Mouse (Mus musculus): ENCODE data around the gene Drd5. TPM values are rescaled to one million over a fixed set of nuclear protein-coding genes. Genes with fewer than 3 reads are reported as not detected.
A peak's percentile ranks its signal among the peaks of the same experiment; 100 is the strongest.

Drd5 gene
- total RNA-seq (2021): 10 to 100 TPM; 14.1 to 16.5 TPM

DNA sequence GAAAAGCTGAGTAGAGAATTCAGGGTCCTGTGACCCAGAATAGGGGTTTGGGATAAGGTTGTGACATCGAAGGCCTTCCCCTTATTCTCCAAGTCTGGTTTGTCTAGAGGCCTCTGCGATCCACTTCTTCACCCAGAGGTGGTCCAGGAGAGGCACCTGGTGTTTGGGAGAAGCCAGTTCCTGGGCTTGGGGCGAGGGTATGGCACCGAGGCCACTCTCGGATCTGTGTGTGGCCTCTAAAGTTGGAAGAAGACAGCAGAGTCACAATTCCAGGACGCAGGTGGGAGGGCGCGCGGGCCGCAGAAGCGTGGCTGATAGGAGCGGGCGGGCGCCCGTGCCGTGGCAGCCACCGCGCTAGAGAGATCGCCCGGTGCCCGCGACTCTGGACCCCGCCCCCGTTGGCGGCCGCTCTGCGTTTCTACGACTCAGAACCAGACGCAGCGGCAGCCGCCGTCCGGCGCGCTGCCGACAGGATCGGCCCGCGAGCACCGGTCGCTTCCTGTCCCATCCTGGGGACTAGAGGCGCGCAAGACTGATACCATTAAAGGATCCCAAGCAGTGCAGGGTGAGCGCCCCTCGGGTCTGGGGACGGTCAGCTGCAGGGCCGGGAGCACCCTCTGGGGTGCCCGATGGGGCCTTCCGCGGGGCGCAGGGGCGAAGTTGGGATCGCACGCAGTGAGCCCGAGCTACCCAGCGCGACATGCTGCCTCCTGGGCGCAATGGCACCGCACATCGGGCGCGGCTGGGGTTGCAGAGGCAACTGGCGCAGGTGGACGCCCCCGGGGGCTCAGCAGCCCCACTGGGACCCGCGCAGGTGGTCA, at the start of gene Drd5:
Drd5 (plus strand) TSS at position 402 of the 821 bp plus-strand sequence.
- DNase-seq: no peak

DNA sequence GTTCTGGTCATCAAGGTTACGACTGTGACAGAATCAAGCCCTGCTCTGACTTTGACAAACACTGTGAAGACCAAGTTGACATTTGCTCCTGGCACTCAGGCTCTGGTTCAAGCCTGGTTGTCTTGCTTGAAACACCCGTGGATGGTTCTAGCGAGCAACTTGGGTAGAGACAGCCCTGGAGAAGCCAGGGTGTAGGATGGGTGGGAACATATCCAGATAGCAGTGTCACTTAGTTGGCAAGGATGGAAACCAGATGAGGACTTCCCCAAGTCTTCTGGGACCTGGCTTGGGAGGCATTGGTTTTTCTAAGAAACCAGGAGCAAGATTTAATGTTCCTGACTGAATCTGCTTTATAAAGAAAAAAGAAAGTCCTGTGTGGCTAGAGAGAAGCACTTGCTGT, 48.2 kb upstream of the Drd5 start:
- DNase-seq: no peak

DNA sequence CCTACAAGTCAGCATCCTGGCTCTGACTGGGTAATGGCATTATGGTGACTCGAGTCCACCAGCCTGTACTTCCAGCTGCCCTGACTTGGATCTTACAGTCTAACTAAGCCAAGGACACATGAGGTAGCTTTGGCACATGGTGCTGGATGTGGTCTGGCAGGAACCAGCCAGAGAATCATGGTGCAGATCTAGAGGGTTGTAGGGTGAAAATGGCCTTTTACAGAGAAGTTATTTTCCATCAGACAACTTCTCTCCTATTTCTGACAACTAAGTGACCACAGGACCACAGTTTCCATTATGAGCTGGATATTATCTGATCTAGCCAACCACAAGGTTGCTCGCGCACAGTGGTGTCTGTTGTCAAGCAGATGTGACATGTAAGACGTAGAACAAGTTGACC, 45.3 kb upstream of the Drd5 start:
- DNase-seq: no peak

DNA sequence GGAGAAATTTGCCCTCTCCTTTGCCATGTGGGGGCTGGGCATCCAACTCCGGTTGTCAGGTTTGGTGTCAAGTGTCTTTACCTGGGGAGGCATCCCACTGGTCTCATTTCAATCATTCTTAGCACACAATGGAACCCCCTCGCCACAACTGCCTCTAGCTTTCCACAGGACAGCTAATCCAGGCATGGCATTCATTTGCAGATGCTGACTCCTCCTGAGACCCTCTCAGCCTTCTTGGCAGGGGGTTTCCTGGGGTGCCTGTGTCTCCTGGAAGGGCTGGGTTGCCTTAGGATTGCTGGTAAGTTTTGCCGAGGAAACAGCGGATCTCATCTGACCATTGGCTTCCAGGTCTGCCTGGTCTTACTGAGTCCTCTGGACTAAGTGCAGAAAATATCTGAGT, 43.4 kb upstream of the Drd5 start, which contains the start of gene Otop1:
Otop1 (plus strand) TSS at position 202 of the 400 bp plus-strand sequence.
- no peak for DNase-seq

DNA sequence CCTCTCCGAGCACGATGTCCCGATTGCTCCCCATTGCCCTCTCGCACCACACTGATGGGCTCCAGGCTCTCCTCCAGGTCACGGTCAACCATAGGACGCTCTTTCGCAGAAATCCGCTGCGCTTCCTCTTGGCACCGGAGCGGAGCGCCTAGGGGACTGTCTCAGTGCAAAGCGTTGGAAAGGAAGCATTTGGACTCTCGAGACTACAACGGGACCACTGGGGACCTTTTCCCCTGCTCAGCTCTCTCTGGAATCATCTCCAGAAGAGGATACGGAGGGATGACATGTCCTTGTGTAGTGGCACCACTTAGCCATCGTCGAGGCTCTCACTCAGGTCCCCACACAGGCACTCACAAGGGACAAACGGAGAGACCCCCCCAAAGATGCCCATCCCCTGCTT, 42.7 kb upstream of the Drd5 start:
- DNase-seq: no peak

DNA sequence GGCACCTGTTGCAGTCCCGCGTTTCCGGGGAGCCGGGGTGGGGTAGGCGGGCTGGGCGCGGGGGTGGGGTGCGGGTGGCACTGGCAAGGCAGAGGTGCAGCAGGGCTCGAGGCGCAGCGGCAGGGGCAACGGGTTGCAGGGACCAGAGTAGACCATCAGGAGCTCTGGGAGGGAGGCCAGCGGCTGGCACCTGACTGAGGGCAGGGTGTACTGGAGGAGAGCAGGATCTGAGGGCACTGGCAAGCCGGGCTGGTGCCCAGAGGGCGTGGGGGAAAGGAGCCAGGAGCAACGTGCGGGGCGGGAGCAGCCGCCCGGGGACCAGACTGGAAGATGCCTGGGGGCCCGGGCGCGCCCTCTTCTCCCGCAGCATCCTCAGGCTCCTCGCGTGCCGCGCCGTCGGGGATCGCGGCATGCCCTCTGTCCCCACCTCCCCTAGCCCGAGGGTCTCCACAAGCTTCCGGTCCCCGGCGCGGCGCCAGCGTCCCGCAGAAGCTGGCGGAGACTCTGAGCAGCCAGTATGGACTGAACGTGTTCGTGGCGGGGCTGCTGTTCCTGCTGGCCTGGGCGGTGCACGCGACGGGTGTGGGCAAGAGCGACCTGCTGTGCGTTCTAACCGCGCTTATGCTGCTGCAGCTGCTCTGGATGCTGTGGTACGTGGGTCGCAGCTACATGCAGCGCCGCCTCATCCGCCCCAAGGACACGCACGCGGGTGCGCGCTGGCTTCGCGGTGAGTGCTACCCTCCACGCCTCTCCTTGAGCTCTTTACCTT, 41.9 kb upstream of the Drd5 start:
- no peak for DNase-seq

DNA sequence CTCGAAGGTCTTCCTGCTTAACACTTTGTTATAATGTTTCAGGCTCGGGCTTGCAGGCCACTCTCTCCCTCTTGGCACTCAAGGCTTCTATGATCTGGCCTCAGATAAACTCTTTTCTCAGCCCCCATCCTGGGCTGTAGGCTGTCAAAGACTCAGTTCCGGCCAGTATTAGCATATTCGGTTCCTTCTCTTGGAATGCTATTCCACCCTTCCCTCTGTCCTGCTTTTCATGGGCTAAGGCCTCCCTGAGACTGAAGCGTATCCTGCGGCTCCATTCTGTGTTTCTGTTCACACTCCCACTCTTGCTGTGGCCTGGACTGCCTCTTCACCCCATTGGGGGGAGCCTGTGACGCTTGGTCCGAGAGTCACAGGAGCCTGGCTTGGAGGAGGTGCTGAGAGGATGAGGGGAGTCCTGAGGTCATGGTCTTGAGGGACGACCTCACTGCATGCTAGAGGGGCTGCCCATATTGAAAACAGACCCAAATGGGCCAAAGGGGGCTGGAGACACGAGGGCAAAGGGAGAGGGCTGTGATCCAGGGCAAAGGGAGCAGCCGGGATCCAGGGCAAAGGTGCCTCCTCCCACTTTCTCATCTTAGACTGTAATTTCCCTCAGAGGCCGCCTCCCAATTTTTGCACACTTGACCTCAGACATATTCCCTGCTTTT, 41.1 kb upstream of the Drd5 start:
- no peak for DNase-seq

DNA sequence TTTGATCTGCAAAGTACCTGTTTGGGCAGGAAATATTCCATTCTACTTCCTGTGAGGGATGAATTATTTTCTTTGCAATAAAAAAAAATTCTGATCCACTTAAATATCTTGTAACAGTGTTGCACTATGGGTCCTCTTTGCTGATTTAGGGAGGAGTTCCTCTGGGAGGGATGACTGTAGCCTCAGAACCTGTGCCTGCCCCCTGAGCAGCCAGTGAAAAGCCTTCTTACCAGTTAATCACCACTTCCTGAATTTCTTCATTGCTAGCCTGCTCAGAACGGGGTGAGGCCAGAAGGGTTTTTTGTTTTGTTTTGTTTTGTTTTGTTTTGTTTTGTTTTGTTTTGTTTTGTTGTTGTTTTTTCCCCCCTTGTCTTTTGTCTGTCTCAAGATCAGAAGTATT, 39.1 kb upstream of the Drd5 start:
- no peak for DNase-seq

DNA sequence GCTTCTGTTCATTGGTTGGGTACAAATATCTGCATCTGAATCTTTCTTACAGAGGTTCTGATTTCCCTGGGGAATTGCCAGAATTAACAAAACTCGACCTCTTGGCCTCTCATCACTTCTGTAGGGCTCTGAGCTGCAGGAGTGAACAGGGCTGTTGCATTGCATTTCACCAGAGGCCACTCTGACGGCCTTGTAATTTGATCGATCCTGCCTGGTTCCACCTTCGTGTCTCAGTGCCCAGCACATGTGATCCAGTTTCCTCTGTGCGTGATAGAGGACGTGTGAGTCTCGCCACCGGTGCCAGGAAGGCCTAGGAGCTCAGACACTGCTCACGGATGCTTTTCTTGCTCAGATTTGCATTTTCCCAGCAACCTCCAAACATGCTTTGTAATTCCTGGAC, 33.4 kb upstream of the Drd5 start:
- DNase-seq: no peak

DNA sequence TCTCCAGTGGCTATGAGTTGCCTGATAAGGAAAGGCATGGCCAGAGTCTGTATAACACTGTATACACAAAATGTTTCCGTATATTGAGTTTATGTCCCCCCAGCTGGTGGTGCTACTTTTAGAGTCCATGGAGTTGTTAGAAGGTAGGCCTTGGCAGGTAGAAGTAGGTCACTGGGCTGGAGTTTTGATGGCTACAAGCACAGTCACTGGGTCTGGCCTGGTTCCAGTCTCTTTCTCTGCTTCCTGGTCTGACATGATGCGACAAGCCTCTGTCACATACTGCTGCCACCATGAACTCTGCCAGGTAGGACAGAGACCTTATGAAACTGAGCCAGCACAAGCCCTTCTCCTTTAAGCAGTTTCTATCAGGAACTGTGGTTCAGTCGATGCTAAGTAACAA, 30.7 kb upstream of the Drd5 start:
- DNase-seq: no peak

DNA sequence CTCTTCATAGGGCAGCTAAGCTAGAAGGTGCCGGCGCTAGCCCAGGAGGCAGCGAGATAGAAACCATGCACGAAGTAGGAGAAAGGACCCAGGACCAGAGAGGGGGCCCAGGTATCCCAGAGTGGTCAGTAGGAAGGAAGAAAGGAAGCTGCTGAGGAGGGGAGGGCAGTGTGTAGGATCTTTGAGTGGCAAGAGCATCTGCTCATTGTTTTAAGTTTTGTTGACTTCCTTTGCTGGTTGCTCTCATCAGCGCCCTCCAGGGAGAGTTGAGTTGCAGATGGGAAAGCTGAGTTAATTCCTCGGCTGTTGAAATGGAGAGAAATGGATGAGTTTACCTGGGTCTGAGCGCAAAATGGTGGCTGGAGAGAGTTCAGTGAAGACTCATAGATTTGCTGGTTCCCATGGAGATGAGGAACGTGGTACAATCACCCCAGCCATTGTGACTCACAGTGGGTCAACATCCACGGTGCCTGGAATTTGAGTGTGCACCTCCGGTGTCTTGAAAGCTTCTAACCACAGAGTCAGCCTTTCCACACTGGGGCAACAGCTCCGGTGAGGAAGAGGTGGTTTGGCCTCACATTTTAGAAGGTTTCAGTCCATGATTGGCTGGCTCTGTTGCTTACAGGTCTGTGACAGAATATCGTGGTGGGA, 17.3 kb upstream of the Drd5 start:
- DNase-seq: no peak

DNA sequence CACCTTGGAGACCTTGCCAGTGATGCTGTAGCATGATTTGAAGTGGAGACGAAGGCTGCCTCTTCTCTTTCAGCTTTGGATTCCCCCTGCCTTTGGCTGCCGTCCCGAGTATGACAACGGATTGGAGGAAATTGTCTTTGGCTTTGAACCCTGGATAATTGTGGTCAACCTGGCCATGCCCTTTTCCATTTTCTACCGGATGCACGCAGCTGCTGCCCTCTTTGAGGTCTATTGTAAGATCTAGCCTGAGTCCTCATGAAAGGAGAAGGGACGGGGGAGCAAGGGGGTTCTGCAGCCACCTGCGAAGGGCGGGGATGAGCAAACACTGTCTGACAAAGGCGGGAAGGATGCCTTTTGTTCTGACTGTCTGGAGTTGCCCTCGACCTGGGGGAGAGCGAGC, 16.5 kb upstream of the Drd5 start:
- DNase-seq: no peak

DNA sequence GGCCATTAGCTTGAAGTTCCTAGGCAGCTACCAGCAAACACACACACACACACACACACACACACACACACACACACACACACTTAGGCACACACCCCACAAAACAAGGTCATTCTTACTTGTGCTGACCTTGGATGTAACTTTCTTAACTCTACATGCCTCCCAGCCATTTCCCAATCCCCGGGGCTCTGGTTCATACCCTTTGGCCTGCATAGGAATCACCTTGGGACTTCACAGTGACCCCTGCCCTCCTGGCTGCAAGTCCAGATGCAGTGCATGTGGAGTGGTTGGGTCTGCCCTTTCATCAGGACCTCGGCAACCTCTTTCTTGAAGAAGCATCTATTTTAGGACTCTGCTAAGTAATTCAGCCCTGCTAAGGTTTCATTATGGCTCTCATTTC, 13.9 kb upstream of the Drd5 start:
- no peak for DNase-seq

DNA sequence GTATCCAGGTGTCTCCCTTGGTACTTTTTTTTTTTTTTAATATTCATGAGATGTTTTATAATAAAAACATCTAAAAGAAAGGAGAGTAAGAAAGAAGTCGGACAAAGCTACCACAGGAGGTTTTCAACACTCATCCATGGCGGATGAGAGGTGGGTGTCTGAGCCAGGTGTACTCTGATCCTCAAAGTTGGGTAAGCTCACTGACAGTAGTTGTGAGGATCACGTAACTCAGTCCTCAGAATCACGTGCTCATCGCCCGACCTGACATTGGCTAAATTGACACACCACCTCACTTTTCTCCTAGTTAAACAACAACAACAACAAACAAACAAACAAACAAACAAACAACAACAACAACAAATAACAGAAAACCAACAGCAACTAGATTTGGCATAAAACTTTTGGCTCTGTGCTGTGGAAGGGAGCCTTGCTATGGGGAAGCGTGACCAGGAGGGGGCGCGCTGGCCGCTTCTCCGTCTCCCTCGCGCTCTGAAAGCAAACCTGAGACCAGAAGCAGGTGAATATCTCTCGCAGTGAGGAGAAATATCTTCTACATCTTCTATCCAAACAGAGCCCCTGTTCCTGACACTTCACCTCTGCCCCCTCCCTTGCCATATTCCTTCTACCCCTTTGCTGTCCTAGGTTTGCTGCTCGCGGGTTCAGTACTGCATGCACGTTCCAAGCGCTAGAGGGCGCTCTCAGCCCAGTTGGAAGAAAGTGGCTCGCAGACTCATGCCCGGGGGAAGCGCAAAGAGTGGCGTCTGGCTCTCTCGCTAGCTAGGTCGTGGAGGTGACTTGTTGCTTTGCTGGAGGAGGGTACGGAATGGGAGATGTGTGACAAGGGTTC, 11.7 kb upstream of the Drd5 start:
- peak; percentile 90 for DNase-seq

DNA sequence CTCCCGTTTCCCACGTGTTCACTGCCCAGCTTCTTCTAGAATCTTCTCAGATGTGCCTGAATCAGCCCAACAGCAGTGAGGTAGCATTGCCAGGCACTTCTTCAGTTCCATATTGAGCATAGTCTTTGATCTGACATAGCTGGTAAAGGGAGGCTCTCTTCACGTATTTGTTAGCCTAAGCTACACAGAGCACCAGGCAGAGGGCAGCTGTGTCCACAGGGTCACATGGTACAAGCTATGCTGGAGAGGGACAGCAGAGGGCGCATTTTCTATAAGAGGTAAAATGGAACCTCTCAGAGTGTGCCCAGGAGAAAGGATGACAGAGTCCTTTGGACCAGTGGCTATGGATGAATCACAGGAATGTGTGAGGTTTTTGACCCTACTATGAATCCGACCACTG, 10.3 kb upstream of the Drd5 start:
- DNase-seq: peak; percentile 28 to 45

DNA sequence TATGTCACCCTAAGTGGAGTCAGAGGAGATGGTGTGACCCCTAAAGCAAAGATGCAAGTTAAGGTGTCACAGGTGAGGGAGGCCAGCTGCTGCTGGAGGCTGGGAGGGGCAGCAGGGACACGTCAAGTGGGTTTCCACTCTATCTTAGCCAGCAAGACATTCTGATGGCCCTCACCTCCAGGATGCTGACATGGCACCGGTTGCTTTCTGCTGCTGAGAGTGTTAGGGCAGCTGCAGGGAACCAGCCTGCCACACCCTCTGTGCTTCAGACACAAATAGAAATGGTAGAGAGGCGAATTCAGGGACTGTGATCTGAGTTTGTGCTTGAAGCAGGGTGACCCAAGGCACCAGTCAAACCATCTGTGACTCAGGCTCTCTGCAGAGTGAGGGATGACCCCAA, 9.4 kb upstream of the Drd5 start:
- no peak for DNase-seq

DNA sequence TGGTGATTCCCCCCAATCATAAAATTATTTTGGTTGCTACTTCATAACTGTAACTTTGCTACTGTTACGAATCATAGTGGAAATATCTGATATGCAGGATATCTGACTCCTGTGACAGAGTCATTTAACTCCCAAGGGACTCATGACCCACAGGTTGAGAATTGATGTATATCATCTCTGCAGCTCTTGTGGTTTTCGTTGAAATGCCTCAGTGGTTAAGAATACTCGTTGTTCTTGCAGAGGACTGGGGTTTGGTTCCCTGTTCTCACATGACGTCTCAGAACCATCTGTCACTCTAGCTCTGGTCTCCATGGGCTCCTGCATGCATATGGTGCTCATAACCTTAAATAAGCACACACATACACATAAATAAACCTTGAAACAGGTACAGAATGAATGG, 14.2 kb downstream of the Drd5 start:
- no peak for DNase-seq

DNA sequence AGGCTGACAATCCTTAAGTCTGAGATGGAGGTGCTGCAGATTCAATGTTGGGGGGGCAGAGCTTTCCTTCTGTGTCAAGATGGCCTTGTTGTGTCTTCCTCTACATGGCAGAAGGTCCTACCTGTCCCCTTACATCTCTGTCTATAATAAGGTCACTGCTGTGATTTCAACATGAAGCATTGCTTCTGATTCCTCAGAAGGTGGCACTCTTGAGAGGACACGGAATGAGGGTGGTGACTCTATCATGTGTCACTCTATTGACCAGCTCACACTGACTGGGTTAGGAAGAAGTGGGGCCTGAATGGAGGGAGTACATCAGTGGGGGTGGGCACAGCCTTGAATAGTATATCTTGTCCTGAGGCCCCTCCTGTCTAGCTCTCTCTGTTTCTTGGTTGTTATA, 15.4 kb downstream of the Drd5 start:
- DNase-seq: no peak

DNA sequence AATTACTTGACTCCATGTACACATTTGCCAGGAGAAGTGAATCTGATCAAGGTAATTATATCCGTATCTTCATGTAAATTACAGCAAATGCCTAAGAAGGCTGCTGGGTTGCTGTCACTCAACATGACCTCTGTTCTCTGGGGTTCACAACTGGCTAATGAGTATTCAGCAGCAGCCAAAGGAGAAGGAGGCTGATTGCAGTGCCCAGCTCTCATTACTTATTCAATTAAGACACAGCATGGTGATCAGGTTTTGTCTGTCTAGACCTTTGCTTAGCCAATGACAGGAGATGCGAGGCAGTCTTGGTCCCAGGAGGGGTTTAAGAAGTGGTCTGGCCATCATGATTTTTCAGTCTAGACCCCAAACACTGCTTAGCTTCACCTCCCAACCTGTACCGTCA, 23.9 kb downstream of the Drd5 start:
- DNase-seq: no peak

DNA sequence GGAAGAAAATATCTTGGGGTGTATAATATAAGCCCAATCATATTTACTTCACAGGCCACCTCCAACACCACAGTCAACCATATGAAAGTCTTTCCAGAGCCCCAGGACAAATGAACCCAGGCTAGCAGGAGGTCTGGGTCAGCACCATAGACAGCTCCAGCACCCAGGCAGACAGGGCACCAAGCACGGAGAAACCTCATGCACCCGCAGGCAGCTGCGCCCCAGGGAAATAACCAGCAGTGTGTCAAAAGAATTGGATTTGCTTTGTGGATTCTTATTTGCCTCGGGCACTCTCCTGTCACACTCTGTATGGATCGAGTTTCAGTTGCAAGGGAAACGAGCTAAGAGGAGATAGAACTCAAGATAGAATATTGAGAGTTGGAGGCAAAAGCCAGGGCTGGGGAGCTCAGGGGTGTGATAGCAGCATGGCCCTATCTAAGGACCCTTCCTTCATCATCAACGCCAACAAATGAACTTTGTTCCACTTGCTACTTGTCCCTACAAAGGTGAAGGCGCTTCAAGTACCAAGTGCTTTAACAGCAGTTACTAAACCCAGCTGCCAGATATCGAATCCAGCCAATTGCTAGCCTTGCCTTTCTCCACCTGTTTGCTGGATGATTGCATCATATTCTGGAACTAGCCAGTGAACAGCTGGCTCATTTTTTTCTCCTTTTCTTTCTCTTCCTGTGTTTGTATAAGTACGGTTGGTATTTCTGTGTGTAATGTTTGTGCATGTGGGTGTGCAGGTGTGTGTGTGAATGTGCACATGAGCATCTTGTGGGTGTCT, 27.7 kb downstream of the Drd5 start:
- no peak for DNase-seq

DNA sequence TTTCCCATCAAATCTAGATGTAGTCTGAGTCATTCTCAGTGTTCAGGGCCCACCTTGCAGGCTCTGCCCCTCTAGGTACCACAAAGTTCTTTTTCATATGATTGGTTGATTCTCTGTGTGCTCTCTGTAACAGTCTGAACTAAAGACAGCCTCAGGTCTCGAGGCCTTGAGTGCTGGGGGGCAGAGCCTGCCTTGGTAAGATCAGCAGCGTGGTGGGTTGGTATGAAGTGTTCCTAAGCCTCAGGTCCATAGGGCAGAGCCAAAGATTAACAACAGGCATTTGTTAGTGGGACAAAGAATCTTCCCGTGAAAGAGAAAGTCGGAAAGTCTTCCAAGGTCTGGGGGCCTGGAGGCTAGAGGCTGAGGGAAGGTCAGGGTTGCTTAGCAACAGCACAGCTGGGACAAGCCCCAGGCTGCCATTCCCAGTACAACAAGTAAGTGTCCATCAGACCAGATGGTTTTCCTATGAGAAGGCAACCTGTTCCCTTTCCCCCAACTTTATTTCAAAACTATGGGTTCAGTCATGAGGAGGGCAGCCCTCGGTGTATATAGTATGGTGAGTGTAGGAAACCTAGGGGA, 31.3 kb downstream of the Drd5 start:
- DNase-seq: no peak
